In the genomic region with DNA sequence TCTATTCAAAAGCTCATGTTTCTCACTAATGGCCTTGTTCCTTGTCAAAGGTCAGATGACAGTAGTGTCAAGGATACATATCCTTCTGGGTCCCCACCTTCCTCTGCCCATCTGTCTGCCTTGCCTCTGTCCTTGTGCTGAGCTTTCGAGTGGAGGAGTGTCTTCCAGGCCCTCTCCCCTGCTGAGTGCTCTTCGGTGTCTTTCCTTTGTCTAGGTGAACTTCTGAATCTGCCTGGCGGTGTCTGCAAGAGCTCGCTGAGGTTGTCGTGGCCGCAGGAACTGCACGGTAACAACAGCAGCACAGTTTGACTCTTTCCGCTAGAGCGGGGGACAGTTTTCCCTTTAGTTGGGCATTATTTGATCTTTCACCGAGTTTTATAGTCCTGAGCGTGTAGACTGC, we compare ENCODE assay signal across 19 mouse cellular contexts.
"Had no signal": no experiment of that assay in that cellular context is flagged by ENCODE, and none has a peak within 500 bp of the region (broad histone marks: within the 10 kb centered on the region; RNA-seq: fewer than 3 reads in every experiment).

No protein-coding gene starts in this region.

- H3K4me1 ChIP-seq: lung, embryonic 15.5 days; megakaryocyte, embryonic 14.5 days; stomach, embryonic 15.5 days had no signal

- H3K4me2 ChIP-seq: lung, embryonic 15.5 days; midbrain, embryonic 11.5 days; midbrain, embryonic 13.5 days; neural tube, embryonic 13.5 days; neural tube, embryonic 15.5 days; stomach, embryonic 15.5 days had no signal

- H3K9me3 ChIP-seq: lung, embryonic 15.5 days; midbrain, embryonic 13.5 days; neural tube, embryonic 13.5 days; neural tube, embryonic 15.5 days; stomach, embryonic 15.5 days had no signal

- H3K27ac ChIP-seq: lung, embryonic 15.5 days; macrophage; midbrain, embryonic 13.5 days; neural tube, embryonic 13.5 days; neural tube, embryonic 15.5 days; stomach, embryonic 15.5 days; stomach, postnatal 0 days had no signal

- H3K36me3 ChIP-seq: lung, embryonic 15.5 days; midbrain, embryonic 13.5 days; neural tube, embryonic 13.5 days; neural tube, embryonic 15.5 days; stomach, embryonic 15.5 days had no signal

- ATAC-seq: lung, postnatal 0 days; midbrain, embryonic 13.5 days; midbrain, embryonic 16.5 days had no signal

- H3K9ac ChIP-seq: lung, embryonic 15.5 days; midbrain, embryonic 13.5 days; neural tube, embryonic 13.5 days; neural tube, embryonic 15.5 days; stomach, embryonic 15.5 days had no signal

- DNase-seq: lung, adult 18-20 months; lung, postnatal 14 days; lung, postnatal 36 days; right cerebral cortex, postnatal 14 days; thymus, adult 2 months; thymus, postnatal 25 days; thymus, postnatal 4 days had no signal

- H3K4me3 ChIP-seq: lung, embryonic 15.5 days; megakaryocyte, embryonic 14.5 days; midbrain, embryonic 13.5 days; myocyte; neural tube, embryonic 13.5 days; neural tube, embryonic 15.5 days; stomach, embryonic 15.5 days had no signal

- H3K27me3 ChIP-seq: lung, embryonic 15.5 days; stomach, embryonic 15.5 days had no signal
